Mouse (Mus musculus) hindbrain, postnatal 0 days (tissue): ENCODE data around the gene Ucn2. TPM values are rescaled to one million over a fixed set of nuclear protein-coding genes. Genes with fewer than 3 reads are reported as not detected.
A peak's percentile ranks its signal among the peaks of the same experiment; 100 is the strongest.

Source experiments
- ATAC-seq: fragments of 200-750 bp; cut with Nextera tagmentation; 2 replicates; pipeline ENCODE4 v1.8.0; 2017; ENCODE audit warnings: mild to moderate bottlenecking, moderate TSS enrichment, moderate library complexity
- DNase-seq: peaks from one replicate; pipeline ENCODE4 v3.0.0-alpha.2; 2015; ENCODE audit warnings: low spot score
- H3K27ac ChIP-seq: fragments of 300-500 bp; sonication (generic); 2 replicates; pipeline ENCODE4 v1.5.1; 2014; ENCODE audit warnings: mild to moderate bottlenecking
- H3K27me3 ChIP-seq: fragments of 300-500 bp; sonication (generic); 2 replicates; pipeline ENCODE4 v1.6.1; 2014; ENCODE audit warnings: low read length, mixed read lengths; ENCODE audit not compliant: insufficient read depth
- H3K36me3 ChIP-seq: fragments of 300-500 bp; sonication (generic); 2 replicates; pipeline ENCODE4 v1.6.1; 2014; ENCODE audit warnings: low read length, mixed read lengths; ENCODE audit not compliant: insufficient read depth
- H3K4me1 ChIP-seq: fragments of 300-500 bp; sonication (generic); 2 replicates; pipeline ENCODE4 v1.6.1; 2014; ENCODE audit warnings: antibody characterized with exemption, low read length, mixed read lengths; ENCODE audit not compliant: insufficient read depth
- H3K4me2 ChIP-seq: fragments of 300-500 bp; sonication (generic); 2 replicates; pipeline ENCODE4 v1.6.1; 2014; ENCODE audit warnings: low read depth, mild to moderate bottlenecking, low read length, moderate library complexity, mixed read lengths
- H3K4me3 ChIP-seq: fragments of 300-500 bp; sonication (generic); 2 replicates; pipeline ENCODE4 v1.5.1; 2014; ENCODE audit warnings: low read length
- H3K9ac ChIP-seq: fragments of 300-500 bp; sonication (generic); replicated peaks from 2 replicates; pipeline ENCODE4 v1.6.1; 2014; ENCODE audit warnings: mild to moderate bottlenecking, low read length, moderate library complexity, mixed read lengths
- H3K9me3 ChIP-seq: fragments of 300-500 bp; sonication (generic); 2 replicates; pipeline ENCODE4 v1.6.1; 2016; ENCODE audit warnings: low read length, mixed read lengths
- CTCF ChIP-seq: IDR thresholded peaks from 2 replicates; pipeline ENCODE4 v1.5.1; 2016; ENCODE audit warnings: antibody characterized with exemption, control low read depth, low read depth
- WGBS: fragments of 180-500 bp; shearing (Covaris S2); extraction: QIAGEN DNeasy Blood & Tissue Kit; methylation state at CpG from one replicate; pipeline ENCODE4 v1.1.7; 2014; 5-methylcytosine and 5-hydroxymethylcytosine counted together
- polyA plus RNA-seq: library from polyadenylated mRNA; unstranded; fragments of >200 nt; fragmentation: Nextera tagmentation; extraction: Ambion mirVana; gene quantifications from 2 replicates; pipeline ENCODE4 v1.2.1, GENCODE M21; 2015
- total RNA-seq: library from RNA; depleted of rRNA; stranded (reverse); fragments of >200 nt; gene quantifications from 2 replicates; pipeline ENCODE4 v1.2.3, GENCODE M21; 2014

Ucn2 gene
- total and polyA plus RNA-seq, 2 experiments from 2014 or later, result not detected

- Histone ChIP-seq H3K4me3 (peak overlapping the region; percentile 46), H3K9ac (peak overlapping the region; percentile 60), H3K4me1 (peaks cover 11% of the 10 kb centered on the region; the same call in 1 of the 2 replicates), H3K9me3 (no peaks in the 10 kb centered on the region), H3K4me2 (peak overlapping the region; percentile 66), H3K27me3 (no peaks in the 10 kb centered on the region), H3K36me3 (no peaks in the 10 kb centered on the region), H3K27ac (peak overlapping the region; percentile 82)
- no peak for TF ChIP-seq CTCF
- ATAC-seq (no peak), DNase-seq (peak; percentile 7)
- WGBS, result 9% methylated on average over 18 of the region's 18 CpGs
Measured at GRCm38 (mm10) chr9:108992085-108992469, 6.3 kb downstream of the Ucn2 start.

GRCm38 (mm10) chr9:108992620-108993361 lies 7.0 kb downstream of the Ucn2 start:
- Histone ChIP-seq H3K4me3 (peak overlapping the region; percentile 46), H3K36me3 (no peaks in the 10 kb centered on the region), H3K9me3 (no peaks in the 10 kb centered on the region), H3K9ac (peak overlapping the region; percentile 60; the same call in 1 of the 2 replicates), H3K27ac (peak overlapping the region; percentile 82; the same call in 1 of the 2 replicates), H3K4me2 (peak overlapping the region; percentile 66), H3K27me3 (no peaks in the 10 kb centered on the region), H3K4me1 (peaks cover 11% of the 10 kb centered on the region; the same call in 1 of the 2 replicates)
- 84% methylated on average over 9 of the region's 9 CpGs for WGBS
- DNase-seq (no peak), ATAC-seq (no peak)
- no peak for TF ChIP-seq CTCF

GRCm38 (mm10) chr9:108996411-108996810 lies 10.6 kb downstream of the Ucn2 start:
- H3K4me2 ChIP-seq, result no peak overlapping the region
- no peak for ATAC-seq

GRCm38 (mm10) chr9:108998287-108999166 lies 12.7 kb downstream of the Ucn2 start:
- H3K27me3 ChIP-seq, result no peaks in the 10 kb centered on the region
- no peaks in the 10 kb centered on the region for H3K4me1 ChIP-seq
- WGBS, result 70% methylated on average over 19 of the region's 19 CpGs
- H3K9me3 ChIP-seq, result no peaks in the 10 kb centered on the region
- H3K36me3 ChIP-seq, result no peaks in the 10 kb centered on the region; the same call in 1 of the 2 replicates
- DNase-seq (peak; percentile 19), ATAC-seq (peak; percentile 28; the same call in 1 of the 2 replicates)
- no peak for TF ChIP-seq CTCF
- H3K4me2 ChIP-seq, result peak overlapping the region; percentile 23
- H3K9ac ChIP-seq, result no peak overlapping the region
- H3K4me3 ChIP-seq, result no peak overlapping the region
- peak overlapping the region; percentile 36; the same call in 1 of the 2 replicates for H3K27ac ChIP-seq

More at GRCm38 (mm10) chr9:108996411-108996810, 10.6 kb downstream of the Ucn2 start:
- no peak for TF ChIP-seq CTCF
- Histone ChIP-seq H3K4me3 (no peak overlapping the region), H3K27ac (no peak overlapping the region), H3K9ac (no peak overlapping the region), H3K4me1 (peaks cover 5% of the 10 kb centered on the region; the same call in 1 of the 2 replicates), H3K27me3 (no peaks in the 10 kb centered on the region), H3K9me3 (no peaks in the 10 kb centered on the region), H3K36me3 (no peaks in the 10 kb centered on the region)
- no peak for DNase-seq
- WGBS, result 77% methylated on average over 9 of the region's 9 CpGs

- no peaks in the 10 kb centered on the region for H3K4me1 ChIP-seq
- H3K36me3 ChIP-seq, result no peaks in the 10 kb centered on the region; the same call in 1 of the 2 replicates
- peak overlapping the region; percentile 23; the same call in 1 of the 2 replicates for H3K4me2 ChIP-seq
- H3K27ac ChIP-seq, result 0 out of 2 replicates have a peak overlapping the region, but pooled peaks have one; percentile 36
- no peaks in the 10 kb centered on the region for H3K27me3 ChIP-seq
- H3K4me3 ChIP-seq, result no peak overlapping the region
- no peak for ATAC-seq
- H3K9me3 ChIP-seq, result no peaks in the 10 kb centered on the region
- no peak overlapping the region for H3K9ac ChIP-seq
- no peak for TF ChIP-seq CTCF
- peak; percentile 16 for DNase-seq
- WGBS, result 62% methylated on average over 4 of the region's 4 CpGs
Measured at GRCm38 (mm10) chr9:108999167-108999526, 13.3 kb downstream of the Ucn2 start.

GRCm38 (mm10) chr9:109000726-109001125 lies 14.9 kb downstream of the Ucn2 start:
- no peak overlapping the region for H3K9ac ChIP-seq
- no peak overlapping the region for H3K4me3 ChIP-seq
- peak; percentile 99 for TF ChIP-seq CTCF
- no peaks in the 10 kb centered on the region for H3K4me1 ChIP-seq
- H3K9me3 ChIP-seq, result no peaks in the 10 kb centered on the region
- WGBS, result 15% methylated on average over 3 of the region's 3 CpGs
- H3K4me2 ChIP-seq, result no peak overlapping the region
- no peaks in the 10 kb centered on the region for H3K27me3 ChIP-seq
- no peaks in the 10 kb centered on the region; the same call in 1 of the 2 replicates for H3K36me3 ChIP-seq
- ATAC-seq, result peak; percentile 50; the same call in 1 of the 2 replicates
- peak; percentile 75 for DNase-seq
- H3K27ac ChIP-seq, result no peak overlapping the region
